Mouse (Mus musculus): ENCODE results near the gene Agtpbp1.
"Not testable (repeated sequence)": the region's sequence is repeated elsewhere in the genome, so short reads cannot be mapped to it uniquely, and the experiment has no call there.

Agtpbp1 gene

GRCm38 (mm10) chr13:59481484-59481855 lies 103.6 kb downstream of the Agtpbp1 start:
- no peak for DNase-seq (ENCODE audit: low spot score)

DNA sequence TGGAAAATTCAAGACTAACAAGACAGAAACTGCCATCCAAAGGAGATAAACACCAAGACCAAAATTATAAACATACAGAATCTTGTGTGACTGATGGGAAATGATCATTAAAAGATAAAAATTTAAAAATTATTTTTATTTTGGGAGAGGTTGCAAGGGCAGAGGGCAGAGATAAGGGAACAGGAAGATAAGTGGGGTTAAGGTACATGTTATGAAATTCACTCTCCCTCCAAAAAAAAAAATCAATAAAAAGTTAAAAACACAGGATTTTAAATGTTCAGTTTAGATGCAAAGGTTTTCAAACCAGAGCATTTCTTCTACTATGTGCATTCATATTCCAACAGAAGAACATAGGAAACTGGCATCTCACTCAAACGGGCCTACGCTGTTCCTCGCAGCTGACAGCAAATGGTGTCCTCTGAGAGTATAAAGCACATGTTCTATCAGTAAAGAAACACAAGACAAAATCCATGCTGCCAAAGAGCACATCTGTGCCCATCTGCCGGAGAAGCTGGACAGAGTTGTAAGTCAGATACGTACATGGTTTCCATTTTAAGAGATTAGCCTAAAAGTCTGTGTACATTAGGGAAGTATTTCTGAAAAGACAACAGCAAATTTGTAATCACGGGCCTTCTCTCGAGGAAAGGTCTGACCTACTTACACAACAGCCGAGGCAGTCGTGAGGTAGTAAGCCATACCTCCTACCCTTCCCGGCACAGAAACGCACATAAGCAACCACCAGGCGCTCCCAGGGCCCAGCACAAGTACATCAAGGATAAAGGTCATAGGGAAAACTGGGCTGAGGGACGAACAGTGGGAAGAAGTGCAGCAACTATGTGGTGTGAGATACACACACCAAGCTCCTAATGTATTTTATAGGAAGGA lies 104.2 kb downstream of the Agtpbp1 start:
- DNase-seq (ENCODE audit: low spot score): no peak

DNA sequence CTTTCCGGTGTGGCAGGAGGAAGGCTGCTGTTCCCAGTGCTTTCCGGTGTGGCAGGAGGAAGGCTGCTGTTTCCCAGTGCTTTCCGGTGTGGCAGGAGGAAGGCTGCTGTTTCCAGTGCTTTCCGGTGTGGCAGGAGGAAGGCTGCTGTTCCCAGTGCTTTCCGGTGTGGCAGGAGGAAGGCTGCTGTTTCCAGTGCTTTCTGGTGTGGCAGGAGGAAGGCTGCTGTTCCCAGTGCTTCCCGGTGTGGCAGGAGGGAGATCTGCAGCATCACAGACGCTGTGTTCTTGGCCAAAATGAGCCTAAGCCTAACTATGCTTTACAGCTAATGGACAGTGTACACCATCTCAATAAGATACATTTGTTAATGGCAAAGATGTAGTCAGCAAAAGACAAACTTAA lies 107.1 kb downstream of the Agtpbp1 start:
- DNase-seq (ENCODE audit: low spot score): not testable (repeated sequence)

DNA sequence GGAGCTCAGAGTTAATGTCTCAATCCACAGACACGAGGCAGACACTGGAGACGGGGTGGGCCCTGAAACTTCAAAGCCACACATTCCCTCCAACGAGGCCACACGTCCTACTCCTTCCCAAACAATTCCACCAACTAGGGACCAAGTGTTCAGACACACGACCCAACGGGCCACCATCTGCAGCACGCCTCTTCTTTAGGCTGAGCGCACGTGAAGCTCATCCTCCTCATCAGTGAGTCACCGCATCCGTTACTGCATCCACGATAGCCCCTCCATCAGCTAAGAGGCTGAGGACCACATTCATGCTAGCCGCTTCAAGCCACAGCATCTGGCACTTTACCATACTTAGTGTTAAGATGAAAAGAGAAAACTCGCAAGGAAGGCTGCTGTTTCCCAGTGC lies 107.6 kb downstream of the Agtpbp1 start:
- no peak for DNase-seq (ENCODE audit: low spot score)

- DNase-seq (ENCODE audit: low spot score): no peak
These were observed 110.1 kb downstream of the Agtpbp1 start for GRCm38 (mm10) chr13:59474973-59475372.

DNA sequence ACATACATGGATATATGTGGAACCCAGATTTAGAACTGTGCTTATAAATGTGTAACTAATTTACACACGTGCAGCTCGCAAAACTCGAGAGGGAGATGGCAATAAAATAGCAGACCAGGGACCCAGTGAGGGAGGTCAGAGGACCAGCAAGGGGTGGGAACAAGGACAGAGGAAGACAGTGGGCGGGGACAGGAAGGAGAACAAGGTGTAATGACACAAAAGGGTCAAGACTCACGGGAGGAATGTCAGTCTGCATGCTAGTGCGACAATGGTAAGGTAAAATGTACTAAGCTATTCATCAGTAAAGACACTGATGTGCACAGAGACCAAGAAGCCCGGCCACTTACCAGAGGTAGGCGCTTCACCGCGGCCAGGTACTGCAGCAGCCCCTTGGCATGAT lies 111.7 kb downstream of the Agtpbp1 start:
- no peak for DNase-seq (ENCODE audit: low spot score)

- DNase-seq (ENCODE audit: low spot score): no peak
These were observed 112.8 kb downstream of the Agtpbp1 start for GRCm38 (mm10) chr13:59472222-59472621.

DNA sequence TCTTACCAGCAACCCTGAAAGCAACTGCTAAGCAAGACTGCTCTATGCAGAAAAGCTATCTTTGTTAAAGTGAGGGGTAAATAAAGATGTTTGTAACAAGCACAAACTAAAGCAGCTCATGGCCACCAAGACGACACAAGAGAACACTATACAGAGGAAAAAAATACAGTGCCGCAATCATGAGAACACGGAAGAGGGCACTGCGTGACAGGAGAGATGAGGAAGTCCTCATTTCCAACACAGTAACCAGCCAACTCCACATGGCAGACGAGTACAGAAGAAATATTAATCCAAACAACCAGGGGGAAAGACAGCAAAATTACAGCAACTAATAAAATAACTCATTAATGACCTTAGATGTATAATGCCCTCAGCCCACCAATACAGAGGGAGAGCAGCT lies 115.3 kb downstream of the Agtpbp1 start:
- DNase-seq (ENCODE audit: low spot score): no peak

- no peak for DNase-seq (ENCODE audit: low spot score)
These were observed 116.7 kb downstream of the Agtpbp1 start for GRCm38 (mm10) chr13:59468181-59468802.

DNA sequence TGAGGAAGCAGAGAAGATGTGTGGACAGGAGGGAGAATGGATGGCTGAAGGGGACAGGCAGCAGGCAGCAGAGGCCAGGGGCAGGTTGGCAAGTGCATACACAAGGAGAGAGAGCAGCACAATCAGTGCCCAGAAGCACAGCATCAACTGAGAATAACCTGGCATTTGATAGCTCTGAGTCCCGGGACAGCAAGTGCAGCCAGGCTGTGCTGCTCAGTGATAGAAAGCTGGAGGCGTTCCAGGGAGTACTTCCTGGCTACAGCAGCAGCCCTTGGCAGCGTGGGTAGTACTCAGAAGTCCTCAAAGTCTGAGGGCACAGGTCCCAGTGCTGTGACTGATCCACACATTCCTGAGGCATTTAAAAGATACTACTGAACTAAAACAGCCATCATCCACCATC lies 117.4 kb downstream of the Agtpbp1 start:
- DNase-seq (ENCODE audit: low spot score): peak; percentile 27

- no peak for DNase-seq (ENCODE audit: low spot score)
These were observed 124.1 kb downstream of the Agtpbp1 start for GRCm38 (mm10) chr13:59460958-59461357.

DNA sequence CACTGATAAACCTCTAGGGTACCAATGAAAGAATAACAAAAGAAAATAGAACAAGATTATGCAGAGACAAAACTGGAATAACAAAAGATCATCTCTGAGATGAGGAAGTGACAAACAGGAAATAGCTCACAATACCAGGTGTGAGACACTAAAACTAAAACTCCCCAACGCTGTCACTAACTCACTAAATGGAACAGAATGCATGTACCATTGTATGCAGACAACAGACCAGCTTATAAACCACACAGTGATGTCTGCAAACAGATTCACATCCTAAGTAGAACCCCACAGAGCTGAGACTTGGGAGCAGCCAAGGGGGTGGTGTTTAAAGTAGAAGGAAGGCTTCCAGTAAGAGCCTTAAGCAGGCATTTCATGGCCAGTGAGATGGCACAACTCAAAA lies 128.8 kb downstream of the Agtpbp1 start:
- DNase-seq (ENCODE audit: low spot score): no peak

- DNase-seq (ENCODE audit: low spot score): no peak
These were observed 130.8 kb downstream of the Agtpbp1 start for GRCm38 (mm10) chr13:59454001-59454785.

GRCm38 (mm10) chr13:59453582-59453981 lies 131.4 kb downstream of the Agtpbp1 start:
- DNase-seq (ENCODE audit: low spot score): no peak

DNA sequence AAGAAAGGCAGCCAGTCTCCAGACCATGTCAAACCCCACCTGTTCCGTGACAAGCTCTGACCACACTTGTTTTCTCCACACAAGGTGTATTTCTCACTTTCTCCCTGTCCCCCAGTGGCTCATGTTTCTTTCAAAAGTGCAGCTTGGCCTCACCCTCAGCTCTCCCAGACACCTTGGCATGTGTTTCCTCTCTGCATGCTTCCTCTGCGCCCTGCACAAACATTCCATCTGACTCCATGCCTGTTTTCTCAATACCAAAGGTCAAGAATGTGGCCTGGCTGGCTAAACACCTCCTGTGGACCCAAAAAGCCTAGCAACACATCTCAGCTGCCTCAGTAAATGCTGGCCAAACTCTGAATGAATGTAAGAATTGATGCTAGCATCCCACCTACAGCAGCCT lies 132.0 kb downstream of the Agtpbp1 start:
- no peak for DNase-seq (ENCODE audit: low spot score)

DNA sequence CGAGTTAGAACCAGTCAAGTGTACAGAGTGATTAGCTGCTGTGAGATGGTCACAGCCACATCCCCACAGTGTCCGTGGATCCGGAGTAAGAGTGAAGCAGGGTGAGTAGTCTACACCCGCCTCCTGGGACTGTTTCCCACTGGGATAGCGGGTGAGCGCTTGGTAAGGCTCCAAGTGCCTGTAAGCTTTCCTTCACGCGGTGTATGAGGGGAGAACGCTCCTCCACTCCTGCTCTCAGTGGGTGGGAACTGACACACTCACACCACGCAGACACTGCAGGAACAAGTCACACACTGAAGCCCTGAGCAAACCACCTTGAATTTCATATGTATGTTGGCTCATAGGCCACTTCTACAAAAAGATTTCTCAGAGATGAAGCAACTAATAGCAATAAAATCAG lies 134.2 kb downstream of the Agtpbp1 start:
- DNase-seq (ENCODE audit: low spot score): no peak

GRCm38 (mm10) chr13:59447130-59447529 lies 137.9 kb downstream of the Agtpbp1 start:
- DNase-seq (ENCODE audit: low spot score): no peak

DNA sequence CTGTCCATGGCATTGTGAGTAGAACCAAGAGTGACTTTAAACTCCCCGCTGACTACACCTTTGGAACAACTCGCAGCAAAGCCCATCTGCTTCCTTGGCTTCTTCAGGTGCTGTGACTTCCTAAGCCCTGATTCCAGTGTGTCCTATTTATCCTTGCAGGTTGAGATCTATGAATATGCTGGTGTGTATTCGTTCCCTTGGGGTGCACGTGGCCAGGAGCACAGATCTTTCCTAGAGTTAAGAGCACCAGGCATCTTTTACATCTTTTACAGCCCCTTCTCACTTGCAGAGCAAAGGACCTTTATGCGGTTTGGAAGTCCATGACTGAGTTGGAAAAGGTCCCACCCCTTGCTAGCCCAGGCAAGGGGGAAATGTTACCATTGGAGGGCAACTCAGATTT lies 139.8 kb downstream of the Agtpbp1 start:
- DNase-seq (ENCODE audit: low spot score): no peak

DNA sequence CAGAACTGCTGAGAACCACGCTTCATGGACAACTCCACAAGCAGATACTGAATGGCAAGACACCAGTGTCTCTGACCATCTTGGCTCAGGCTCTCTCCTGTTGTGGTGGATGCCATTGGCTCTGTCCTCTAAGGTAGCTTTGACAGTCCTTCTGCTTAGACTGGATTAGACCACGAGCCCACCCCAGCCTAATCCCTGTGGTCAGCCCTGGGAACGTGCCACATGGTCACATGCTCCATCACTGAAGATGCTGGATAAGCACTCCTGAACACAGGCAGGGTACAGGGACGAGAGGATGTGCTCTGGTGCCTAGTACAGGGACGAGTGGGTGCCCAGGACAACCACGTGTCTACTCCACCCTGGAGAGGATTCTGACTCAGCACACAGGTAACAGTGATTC lies 140.7 kb downstream of the Agtpbp1 start:
- DNase-seq (ENCODE audit: low spot score): no peak

DNA sequence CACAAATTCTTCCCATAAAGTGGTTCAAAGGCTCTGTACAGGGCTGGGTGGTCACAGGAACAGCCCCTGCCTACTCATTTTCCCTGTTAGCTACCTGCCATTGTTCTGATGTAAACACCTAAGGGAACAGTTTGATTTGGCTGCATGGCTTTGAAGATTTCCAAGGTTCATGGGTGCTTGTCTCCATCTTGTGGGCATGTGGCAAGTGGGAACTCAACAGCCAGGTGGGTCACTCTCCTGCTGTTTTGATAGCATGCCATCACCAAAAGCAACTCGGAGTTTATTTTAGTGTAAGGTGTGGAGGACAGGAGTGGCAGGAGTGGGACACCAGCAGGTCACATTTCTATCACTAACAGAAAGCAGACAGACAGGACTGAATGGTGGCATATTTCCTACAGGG lies 145.3 kb downstream of the Agtpbp1 start:
- DNase-seq (ENCODE audit: low spot score): no peak

DNA sequence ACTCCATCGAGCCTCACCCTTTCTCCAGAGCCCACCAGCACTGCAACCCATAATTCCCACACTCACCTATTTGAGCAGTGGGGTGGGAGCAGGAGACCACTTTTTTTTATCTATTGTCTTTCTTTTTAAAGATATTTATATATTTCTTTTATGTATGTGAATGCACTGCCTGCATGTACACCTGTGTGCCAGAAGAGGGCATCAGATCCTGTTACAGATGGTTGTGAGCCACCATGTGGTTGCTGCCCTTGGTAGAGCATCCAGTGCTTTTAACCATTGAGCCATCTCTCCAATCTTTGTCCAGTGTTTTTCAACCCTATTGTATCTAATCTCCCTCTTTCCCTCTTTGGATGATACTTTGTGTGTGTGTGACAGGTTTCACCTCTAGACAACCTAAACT lies 150.5 kb downstream of the Agtpbp1 start:
- no peak for DNase-seq (ENCODE audit: low spot score)

DNA sequence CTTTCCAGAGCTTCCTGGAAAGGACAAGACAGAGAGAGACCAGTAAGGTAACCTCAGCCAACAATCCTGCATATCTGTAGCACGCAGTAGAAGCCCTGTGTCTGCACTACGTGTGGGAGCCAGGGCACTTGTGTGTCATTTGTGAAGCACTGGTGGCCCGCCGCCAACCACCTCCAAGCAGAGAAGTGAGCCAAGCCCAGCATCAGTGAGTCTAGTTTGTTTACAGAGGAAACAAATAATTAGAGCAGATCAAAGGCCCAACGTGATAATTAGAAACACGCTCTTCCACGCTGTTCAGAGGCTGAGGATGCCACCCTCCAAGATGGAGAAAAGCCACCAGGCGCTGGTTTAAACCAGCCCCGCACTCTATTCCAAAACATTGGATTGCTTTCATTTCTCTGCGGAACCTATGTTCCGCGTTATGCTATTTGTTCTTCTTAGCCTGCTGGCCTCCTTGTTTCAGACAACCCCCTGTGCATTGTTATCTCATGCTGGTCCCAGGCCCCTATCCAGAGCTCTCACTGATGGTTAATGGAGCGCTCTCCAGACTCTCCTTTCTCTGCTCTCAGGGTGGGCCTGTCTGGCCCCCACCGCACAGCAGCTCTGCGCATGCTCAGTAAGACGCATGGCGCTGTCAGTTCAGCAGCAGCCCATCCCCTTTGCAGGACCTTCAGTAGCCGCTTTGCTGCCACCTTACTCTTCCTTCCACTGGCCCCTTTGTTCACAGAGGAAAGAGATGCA lies 153.7 kb downstream of the Agtpbp1 start:
- DNase-seq (ENCODE audit: low spot score): peak; percentile 54
